Mouse (Mus musculus): ENCODE data around the gene E2f2. TPM values are rescaled to one million over a fixed set of nuclear protein-coding genes. Genes with fewer than 3 reads are reported as not detected.

Gene E2f2
- 10.0 and 12.8 TPM in 2 replicates for polyA plus RNA-seq (2015; fragmentation: Nextera tagmentation; extraction: Ambion mirVana)

GRCm38 (mm10) chr4:136172011-136172541 is at the start of gene E2f2:
TSS of gene E2f2 (plus strand) at chr4:136172394.

GRCm38 (mm10) chr4:136143193-136143976 is 28.8 kb upstream of the E2f2 start, which contains the start of gene Id3:
TSS of gene Id3 (plus strand) at chr4:136143497.

GRCm38 (mm10) chr4:136206033-136206893 is 34.1 kb downstream of the E2f2 start, which contains the start of gene Asap3:
TSS of gene Asap3 (plus strand) at chr4:136206365.

Other genes with a start within 250 kb of the E2f2 start
- 76.7 and 78.3 TPM in 2 replicates for gene Hmgcl, start 225.9 kb upstream of the E2f2 start, polyA plus RNA-seq (2015; fragmentation: Nextera tagmentation; extraction: Ambion mirVana)
- 7.0 and 16.6 TPM in 2 replicates for gene Gale, start 208.7 kb upstream of the E2f2 start, polyA plus RNA-seq (2015; fragmentation: Nextera tagmentation; extraction: Ambion mirVana)
- 45.9 and 54.5 TPM in 2 replicates for gene Lypla2, start 199.8 kb upstream of the E2f2 start, polyA plus RNA-seq (2015; fragmentation: Nextera tagmentation; extraction: Ambion mirVana)
- gene Pithd1, start 185.1 kb upstream of the E2f2 start, polyA plus RNA-seq (2015; fragmentation: Nextera tagmentation; extraction: Ambion mirVana) = 37.3 and 40.1 TPM in 2 replicates
- gene Eloa, start 150.6 kb upstream of the E2f2 start, polyA plus RNA-seq (2015; fragmentation: Nextera tagmentation; extraction: Ambion mirVana) = 20.9 and 22.3 TPM in 2 replicates
- 244 and 267 TPM in 2 replicates for gene Rpl11, start 119.0 kb upstream of the E2f2 start, polyA plus RNA-seq (2015; fragmentation: Nextera tagmentation; extraction: Ambion mirVana)
- 92.2 and 102 TPM in 2 replicates for gene Id3, start 28.9 kb upstream of the E2f2 start, polyA plus RNA-seq (2015; fragmentation: Nextera tagmentation; extraction: Ambion mirVana)
- gene Asap3, start 34.0 kb downstream of the E2f2 start, polyA plus RNA-seq (2015; fragmentation: Nextera tagmentation; extraction: Ambion mirVana) = 5.5 and 5.8 TPM in 2 replicates
- gene Tcea3, start 75.3 kb downstream of the E2f2 start, polyA plus RNA-seq (2015; fragmentation: Nextera tagmentation; extraction: Ambion mirVana) = 127 and 138 TPM in 2 replicates
- 15.4 and 16.7 TPM in 2 replicates for gene Zfp46, start 112.3 kb downstream of the E2f2 start, polyA plus RNA-seq (2015; fragmentation: Nextera tagmentation; extraction: Ambion mirVana)
- 58.3 and 61.0 TPM in 2 replicates for gene Hnrnpr, start 138.5 kb downstream of the E2f2 start, polyA plus RNA-seq (2015; fragmentation: Nextera tagmentation; extraction: Ambion mirVana)